Mouse (Mus musculus) olfactory bulb, adult 2 months (tissue): ENCODE data around the gene Nnat.

Experiments used
- CTCF ChIP-seq: fragments of 200-500 bp; IDR thresholded peaks from 2 replicates; pipeline ENCODE4 v1.5.1; 2012; ENCODE audit warnings: low read depth, mild to moderate bottlenecking, low read length, moderate library complexity; ENCODE audit not compliant: insufficient read depth
- POLR2A ChIP-seq: fragments of 200-500 bp; IDR thresholded peaks from 2 replicates; pipeline ENCODE4 v1.6.1; 2012; ENCODE audit warnings: mild to moderate bottlenecking, low read depth, low read length, moderate library complexity; ENCODE audit not compliant: insufficient read depth

GRCm38 (mm10) chr2:157611735-157612134 lies 51.9 kb downstream of the Nnat start:
- TF ChIP-seq POLR2A (no peak), CTCF (no peak)
